Mouse (Mus musculus): ENCODE data around the gene Ttc30a1.
"Not testable (repeated sequence)": the region's sequence is repeated elsewhere in the genome, so short reads cannot be mapped to it uniquely, and the experiment has no call there.

The Ttc30a1 gene

DNA sequence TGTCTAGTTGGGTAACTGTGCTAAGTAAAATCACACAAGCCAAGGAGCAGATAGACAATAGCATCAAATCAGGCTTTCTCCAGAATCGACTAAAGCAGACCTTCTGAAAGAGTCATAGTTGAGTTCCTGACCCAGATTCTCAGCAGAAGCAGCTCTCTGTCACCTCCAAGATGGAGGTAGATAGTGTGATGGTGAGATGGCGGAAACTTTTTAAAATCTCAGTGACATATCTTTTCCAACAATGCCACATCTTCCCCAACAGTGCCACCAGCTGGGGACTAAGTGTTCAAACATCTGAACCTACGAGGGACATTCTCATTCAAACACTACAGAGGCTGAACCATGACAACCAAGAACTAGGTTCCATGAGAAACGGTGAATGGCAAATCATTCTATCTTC, 859 bp upstream of the Ttc30a1 start:
- no peak for DNase-seq

DNA sequence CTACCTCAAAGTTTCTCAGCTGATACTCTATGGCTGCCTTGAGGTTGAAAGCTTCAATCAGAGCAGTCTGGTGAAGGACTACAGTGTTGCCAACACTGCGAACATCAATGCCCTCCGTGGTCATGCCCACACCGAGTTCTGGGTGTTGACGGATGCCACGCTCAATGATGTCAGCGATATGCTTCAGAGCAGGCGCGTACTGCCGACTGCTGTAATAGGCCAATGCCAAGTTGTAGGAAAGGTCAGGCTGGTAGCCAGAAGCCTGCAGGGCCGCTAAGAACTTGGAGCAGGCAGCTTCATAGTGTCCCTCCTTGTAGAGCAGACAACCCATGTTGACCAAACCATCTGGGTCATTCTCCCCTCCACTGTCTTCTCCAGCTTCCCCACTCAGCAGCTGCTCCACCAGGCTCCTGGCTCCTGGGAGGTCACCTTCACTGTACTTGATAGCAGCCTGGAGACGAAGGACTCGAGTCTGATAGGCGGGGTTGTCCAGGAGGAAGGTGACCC, 781 bp downstream of the Ttc30a1 start:
- DNase-seq, result not testable (repeated sequence)

DNA sequence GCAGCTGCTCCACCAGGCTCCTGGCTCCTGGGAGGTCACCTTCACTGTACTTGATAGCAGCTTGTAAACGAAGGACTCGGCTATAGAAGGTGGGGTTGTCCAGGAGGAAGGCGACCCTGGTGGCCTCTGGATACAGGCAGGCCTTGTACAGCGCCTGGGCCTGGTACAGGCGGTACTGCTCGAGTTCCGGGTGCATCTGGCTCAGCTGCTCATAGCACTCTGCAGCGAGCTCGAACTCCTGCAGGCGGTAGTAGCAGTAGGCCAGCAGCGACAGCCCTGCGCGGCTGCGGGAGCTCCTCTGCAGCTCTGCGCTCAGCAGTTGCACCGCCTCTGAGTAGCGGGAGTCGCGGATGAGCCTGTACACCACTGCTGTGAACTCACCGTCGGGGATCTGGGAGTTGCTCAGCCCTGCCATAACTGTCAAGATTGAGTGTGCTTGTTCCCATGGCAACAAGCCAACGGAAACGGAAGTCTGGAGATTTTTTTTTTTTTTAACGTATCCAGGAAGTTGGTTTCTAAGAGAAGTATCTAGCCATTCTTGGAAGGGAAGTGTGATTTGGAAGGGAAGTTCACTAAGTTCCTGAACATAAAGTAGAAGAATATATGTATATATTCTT, 3.9 kb downstream of the Ttc30a1 start, which contains the start of gene Ttc30a2:
TSS of gene Ttc30a2 (minus strand) at position 419 of the 617 bp plus-strand sequence.
- DNase-seq, result not testable (repeated sequence)

DNA sequence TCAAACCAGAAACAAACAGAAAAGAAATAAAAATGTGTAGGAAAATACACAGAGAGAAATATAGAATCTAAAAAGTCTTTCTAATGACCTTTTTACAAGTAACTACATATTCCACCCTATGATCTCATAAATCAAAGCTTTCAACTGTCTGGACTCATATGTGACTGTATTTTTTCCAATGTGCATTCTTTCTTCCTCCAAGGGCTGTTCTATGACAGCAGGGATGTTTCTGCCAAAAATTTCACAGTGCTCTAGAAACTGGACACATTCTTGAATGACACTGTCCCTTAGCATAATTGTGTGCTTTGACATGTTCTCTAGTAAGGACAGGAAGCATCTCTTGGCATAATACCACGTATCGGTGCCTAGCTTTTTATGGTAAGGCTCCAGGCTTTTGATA, 5.7 kb downstream of the Ttc30a1 start:
- DNase-seq, result not testable (repeated sequence)

DNA sequence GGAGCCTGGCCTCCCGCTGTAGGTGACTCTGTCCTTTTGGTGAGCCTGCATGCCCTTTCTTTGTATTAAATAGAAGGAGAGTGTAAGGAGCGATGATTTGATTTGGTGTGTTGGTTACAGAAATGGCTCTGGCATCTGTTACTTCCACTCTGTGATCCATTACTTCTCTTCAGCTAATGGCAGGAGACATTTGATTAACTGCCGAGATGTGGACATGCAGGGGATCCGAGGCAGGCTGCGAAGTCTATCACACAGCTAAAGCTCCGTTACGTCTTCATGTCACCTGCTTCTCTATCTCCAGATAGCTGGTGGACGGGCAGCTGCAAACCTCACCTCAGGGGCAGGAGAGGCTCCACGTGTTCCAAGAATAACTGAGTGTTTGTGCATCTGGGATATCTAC, 7.6 kb downstream of the Ttc30a1 start:
- DNase-seq, result no peak

DNA sequence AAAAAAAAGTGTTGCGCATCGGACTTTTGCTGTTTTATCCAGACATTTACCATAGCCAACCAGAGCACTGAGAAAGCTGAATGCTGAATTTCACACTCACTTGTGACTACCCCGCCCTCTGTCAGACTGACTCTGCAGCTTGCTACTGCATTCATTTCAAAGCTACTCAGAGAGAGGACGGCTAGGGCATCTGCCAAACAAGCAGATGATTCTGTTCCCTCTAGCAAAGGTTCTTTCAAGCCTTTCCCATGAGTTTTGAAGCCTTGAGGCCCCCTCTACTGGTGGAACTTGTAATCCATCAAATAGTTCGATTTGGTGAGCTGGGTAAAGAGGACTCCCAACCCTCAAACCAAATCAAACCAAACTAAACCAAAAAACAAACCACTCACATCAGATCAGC, 16.8 kb downstream of the Ttc30a1 start:
- DNase-seq, result peak; percentile 47

DNA sequence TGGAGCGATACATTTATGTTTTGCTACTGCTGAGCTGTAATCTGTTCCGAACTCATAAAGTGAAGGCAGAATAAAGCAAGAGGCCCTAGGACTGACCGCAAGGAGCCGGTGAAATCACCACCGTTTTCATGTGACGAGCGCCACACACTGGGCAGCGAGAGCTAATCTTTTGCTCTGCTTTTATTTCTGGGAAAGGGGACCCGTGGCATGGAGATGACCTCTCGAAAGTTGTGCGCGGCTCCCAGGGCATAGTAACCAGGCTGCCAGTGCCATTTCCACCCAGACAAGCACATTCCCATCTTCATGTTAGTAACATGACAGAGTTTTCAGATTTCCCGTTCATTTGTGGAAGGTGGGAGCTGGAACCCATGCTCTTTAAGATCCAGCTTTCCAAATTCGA, 17.3 kb downstream of the Ttc30a1 start:
- DNase-seq, result peak; percentile 30

DNA sequence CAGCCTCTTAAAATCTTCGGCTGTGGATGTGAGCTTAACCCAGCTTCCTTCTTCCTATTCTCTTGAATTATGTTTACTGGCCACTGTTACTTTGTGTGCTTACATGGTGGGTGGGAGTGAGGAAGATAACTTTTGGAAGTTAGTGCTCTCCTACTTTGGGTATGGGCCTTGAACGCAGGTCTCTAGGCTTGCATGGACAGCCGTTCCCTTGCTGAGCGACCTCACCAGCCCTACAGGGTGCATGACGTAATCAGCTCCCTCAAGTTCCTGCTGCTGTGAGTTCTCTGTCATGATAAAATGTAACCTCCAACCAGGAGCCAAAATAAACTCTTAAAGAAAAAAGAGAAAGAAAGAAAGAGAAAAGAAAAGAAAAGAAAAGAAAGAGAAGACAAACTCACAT, 17.7 kb downstream of the Ttc30a1 start:
- no peak for DNase-seq

DNA sequence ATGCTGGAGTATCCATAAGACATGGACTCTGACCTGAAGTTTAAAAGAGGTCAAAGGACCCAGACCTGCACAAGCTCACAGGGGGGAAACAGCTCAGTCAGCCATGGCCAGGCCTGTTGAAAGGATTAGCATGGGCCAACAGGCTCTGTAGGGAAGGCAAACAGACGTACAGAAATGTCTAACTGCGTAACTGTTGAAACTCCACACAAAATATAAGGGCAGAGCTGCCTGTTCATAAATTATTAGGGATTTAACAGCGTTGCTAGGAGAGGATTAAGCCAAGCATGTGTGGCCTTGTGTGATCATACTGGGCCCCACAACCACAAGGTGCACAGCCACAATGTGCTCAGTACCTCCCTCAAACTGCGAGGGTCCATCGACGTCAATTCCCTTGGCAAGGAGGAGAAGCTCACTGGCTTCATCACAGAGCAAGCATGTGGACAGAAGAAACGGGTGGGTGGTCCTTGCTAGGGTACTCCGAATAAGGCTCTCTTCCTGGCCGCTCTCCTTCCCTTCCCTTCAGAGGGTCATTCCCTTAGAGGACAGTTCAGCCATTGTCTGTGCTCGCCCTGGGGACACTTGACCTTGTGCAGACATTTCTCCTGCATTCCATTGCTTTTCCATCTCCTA, 18.4 kb downstream of the Ttc30a1 start:
- DNase-seq, result no peak

DNA sequence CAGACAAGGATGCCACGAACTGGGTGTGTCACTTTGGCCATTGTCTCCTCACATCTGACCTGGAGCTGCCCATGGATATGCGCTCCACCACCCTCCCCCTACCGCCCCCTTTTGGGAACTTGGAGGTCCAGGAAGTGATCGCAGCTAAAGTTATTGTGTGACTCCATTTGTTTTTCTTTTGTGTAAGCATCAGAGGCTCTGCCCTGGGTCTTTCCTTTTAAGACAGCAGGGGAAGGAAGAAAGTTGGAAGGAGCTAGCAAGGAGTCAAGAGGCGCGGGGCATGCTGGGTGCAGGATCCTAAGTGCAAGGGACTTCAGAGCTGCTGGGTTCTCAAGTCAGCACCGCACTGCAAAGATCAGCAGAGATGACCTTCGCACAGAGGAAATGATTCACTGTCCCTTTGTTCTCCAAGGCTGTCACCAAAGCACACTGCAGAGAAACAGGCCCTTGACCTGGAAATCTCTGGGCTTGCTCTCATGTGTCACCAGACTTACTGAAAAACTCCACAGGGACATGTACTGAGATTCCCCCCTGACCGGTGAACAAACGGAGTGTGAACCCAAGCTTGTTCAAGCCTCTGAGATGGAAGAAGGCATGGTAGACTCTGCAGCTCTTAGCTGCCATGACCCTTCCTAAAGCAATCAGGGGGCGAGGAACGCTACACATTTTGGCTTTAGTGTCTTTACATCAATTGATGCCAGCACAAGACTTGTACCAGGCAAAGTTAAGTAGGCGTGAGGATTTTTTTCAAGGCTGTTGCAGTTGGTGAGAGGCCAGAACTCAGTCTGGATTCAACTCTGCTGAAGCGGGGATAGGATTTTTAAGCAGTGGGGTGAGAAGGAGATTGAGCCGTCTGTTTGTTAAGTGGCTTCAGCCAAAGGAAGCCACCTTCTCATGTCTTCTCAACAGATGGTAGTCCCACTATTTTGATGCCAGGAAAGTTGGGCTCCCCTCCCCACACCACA, 21.1 kb downstream of the Ttc30a1 start:
- no peak for DNase-seq

DNA sequence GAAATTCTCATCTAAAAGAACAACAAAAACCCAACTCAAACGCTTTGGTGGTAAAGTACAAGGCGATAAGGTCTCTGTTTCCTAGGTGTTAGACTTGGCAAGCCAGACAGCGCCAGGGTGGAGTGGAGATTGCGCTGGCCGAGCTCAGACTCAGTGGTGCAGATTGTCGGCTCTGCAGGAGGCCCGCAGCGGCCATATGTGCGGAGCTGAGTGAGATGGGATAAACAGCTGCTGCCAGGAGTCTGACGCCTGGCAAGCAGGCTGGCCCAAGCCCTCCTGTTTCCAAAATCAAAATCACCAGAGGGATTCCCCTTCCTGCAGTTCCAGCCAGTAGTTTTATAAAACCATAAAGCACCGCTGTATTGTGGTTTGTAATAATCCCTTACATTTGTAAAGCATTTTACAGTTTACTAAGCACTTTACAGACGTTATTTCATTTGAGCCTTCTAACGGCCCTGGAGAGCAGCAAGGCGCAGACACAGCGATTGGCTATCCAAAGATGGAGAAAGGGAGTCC, 21.9 kb downstream of the Ttc30a1 start:
- DNase-seq, result peak; percentile 15

DNA sequence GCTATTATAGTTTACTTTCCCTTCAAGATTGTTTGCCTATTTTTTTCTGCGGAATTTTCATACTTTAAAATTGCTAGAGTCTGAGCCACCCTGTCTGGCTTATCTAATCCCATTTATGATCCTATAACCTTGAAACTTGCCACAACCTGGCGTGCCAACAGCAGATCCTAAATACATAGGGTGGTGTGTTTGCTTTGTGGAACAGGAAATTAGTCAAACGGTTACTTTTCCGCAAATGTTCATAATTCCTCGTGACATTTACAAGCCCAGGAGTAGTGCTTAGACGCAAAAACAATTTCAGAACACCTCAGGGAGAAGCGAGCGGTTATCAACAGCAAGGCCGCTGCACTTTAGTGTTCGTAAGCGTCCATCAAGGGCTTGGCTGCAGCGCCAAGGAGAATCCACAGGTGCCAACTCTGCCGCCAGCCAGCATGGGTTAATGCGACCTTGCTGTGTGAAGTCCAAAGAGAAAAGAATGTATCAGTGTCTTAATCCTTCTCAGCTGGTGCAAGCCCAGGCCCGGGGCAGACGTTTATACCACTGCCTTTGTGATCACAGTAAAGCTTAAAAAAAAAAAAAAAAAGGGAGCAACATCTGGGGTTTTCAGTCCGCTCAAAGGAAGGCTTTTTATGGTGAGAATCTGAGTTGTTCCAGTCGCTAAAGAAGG, 22.5 kb downstream of the Ttc30a1 start:
- no peak for DNase-seq

DNA sequence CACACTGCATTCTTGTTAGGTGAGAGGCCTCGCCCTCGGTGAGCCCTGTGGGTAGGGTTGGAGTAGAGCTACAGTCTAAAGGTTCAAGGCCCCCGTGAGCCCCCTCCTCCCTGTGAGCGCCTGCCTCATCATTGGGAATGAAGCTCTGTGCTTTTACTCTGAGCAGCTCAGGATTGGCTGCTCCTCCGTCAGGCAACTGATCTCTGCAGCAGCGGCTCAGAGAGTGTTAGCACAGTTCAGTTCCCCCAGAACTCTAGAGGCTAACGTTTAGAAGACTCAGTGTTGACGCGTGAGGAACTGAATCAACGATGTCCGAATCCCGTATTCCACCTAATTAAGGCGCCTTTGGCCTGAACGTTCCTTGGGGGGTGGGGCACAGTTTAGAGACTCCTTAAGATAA, 26.1 kb downstream of the Ttc30a1 start:
- no peak for DNase-seq

DNA sequence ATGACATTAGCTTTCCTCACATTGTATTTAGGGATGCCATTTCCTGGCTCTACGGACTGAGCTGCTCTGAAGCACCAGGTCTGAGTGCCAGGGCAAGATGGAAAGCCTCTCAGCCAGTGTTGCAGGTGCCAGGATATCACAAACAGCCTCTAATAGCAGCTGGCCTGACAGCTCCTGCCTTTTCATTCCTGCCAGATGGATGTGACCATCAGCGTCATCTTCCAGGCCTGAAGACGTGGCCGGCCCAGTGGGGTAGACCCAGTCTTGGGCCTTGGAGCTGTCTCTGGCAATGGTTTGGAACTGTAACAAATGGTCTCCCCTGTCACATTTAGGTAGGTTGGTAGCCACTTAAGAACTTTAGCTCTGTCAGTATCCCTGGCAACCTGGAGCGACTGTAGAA, 28.4 kb downstream of the Ttc30a1 start:
- no peak for DNase-seq

DNA sequence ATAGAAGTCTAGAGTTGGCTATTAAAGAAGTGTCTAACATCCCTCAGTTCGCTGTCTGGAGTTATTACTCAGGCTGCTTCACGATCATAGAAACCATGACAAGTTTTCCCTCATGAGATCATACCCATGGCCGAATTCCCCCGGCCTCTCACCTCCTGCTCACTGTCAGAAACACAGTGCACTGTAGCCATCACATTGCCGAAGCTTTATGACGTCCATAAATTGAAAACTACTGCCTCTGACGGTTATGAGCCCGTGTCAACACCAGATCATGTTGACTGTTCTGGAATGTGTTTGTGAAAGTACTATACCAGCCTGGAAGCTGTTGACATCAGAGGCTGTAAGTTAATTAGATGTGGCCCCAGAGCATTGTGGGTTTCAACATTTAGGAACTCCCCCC, 31.1 kb downstream of the Ttc30a1 start:
- DNase-seq, result no peak

DNA sequence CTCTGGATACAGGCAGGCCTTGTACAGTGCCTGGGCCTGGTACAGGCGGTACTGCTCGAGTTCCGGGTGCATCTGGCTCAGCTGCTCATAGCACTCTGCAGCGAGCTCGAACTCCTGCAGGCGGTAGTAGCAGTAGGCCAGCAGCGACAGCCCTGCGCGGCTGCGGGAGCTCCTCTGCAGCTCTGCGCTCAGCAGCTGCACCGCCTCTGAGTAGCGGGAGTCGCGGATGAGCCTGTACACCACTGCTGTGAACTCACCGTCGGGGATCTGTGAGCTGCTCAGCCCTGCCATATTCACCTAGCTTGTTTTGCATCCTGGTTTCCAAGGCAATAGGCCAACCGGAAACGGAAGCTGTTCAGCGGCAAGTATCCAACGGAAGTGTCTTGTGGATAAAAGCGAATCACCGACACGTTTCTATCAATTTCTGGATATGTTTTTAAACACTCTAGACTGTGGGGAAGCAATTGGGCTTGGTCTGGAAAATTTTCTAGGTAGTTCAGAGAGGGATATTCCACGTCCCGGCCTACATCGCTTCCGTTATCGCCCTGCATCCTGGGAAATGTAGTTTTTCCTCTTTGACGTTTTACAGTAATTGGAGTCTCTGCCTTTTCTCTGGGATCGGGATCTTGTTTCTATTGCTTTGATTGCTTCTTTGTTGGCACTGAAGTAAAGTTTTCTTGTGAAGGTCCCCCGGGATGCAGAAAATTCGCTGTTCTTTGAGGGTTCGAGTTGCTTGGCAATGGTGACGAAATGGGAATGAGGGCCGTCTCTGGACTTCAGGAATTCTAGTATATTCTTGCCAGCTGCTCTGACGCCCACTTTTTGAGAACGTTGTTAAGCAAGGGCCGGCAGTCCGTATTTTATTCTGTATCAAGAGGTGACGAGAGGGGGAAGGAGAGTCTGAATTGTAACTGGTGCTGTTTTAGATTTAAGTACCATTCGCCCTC, 43.4 kb downstream of the Ttc30a1 start, which contains the start of gene Ttc30b:
TSS of gene Ttc30b (minus strand) at position 469 of the 947 bp plus-strand sequence.
- DNase-seq, result peak; percentile 72

DNA sequence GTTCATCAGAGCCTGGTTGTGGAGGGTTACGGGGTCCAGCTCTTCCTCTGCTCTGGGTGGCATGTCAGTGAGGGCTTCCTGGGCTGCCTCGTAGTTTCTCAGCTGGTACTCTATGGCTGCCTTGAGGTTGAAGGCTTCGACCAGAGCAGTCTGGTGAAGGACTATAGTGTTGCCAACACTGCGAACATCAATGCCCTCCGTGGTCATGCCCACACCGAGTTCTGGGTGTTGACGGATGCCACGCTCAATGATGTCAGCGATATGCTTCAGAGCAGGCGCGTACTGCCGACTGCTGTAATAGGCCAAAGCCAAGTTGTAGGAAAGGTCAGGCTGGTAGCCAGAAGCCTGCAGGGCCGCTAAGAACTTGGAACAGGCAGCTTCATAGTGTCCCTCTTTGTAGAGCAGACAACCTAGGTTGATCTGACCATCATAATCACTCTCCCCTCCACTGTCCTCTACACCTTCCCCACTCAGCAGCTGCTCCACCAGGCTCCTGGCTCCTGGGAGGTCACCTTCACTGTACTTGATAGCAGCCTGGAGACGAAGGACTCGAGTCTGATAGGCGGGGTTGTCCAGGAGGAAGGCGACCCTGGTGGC, 44.1 kb downstream of the Ttc30a1 start:
- DNase-seq, result not testable (repeated sequence)

DNA sequence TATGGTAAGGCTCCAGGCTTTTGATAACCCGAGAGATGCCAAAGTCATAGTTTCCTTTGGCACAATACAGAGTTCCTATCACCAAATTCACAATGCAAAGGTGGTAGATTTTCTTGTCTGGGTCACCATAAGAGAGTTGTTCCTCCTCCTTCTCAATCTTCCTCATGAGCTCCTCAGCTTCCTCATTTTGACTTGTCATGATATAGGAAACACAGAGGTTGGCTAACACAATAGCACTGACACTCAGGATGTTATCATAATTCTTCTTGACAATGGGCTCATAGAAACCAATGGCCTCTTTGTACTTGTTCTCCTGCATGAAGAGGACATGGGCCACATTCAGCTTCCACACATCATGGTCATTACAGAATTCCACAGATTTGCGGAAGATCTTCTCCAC, 45.1 kb downstream of the Ttc30a1 start:
- DNase-seq, result not testable (repeated sequence)

DNA sequence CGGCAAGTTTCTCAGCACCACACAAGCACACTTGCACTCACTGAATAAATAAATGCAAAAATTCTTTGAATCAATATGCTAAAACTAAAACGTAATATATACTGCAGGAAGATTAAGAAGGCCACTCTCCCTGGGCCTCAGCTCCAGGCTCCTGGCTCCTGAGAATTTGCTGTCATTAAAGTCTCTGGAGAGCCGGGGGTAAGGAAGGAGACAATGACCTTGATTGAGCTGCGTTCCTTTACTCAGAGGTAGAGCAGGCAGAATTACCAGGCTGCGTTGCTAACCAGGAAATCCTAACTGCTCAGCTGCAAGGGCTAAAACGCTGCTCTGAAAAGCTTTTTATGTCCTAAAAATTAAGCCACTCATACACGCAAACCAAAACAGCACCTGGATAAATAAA, 48.2 kb downstream of the Ttc30a1 start:
- no peak for DNase-seq

DNA sequence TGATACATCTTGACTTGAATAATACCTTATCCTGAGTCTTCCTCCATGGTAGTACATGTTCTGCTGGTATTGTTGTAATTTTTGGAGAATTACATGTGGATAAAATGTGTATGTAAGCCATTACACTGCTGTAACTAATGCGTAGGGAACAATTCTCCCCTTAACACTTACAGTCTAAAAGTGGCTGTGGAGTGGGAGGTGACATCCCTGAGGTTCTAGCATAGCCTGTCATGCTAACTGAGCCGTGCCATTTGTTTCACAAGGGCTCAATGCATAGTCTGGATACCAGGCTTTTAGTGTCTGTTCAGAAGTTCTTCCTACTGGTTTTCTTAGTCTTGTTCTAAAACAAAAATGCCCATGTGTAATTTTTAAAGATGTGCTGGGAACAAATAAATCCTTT, 50.8 kb downstream of the Ttc30a1 start:
- DNase-seq, result no peak

Measured in cerebellum, adult 11 months (tissue).